Mouse (Mus musculus) lung, adult 2 months (tissue): ENCODE results near the gene Cbll1.

ENCODE experiments used
- CTCF ChIP-seq: fragments of 200-500 bp; IDR thresholded peaks from 2 replicates; pipeline ENCODE4 v1.5.1; 2011; ENCODE audit warnings: mild to moderate bottlenecking, low read length, control low read depth; ENCODE audit not compliant: insufficient read depth
- POLR2A ChIP-seq: fragments of 200-500 bp; IDR thresholded peaks from 2 replicates; pipeline ENCODE4 v1.6.1; 2011; ENCODE audit warnings: low read depth, mild to moderate bottlenecking, control low read depth, low read length, borderline replicate concordance; ENCODE audit errors: extremely low read depth

DNA sequence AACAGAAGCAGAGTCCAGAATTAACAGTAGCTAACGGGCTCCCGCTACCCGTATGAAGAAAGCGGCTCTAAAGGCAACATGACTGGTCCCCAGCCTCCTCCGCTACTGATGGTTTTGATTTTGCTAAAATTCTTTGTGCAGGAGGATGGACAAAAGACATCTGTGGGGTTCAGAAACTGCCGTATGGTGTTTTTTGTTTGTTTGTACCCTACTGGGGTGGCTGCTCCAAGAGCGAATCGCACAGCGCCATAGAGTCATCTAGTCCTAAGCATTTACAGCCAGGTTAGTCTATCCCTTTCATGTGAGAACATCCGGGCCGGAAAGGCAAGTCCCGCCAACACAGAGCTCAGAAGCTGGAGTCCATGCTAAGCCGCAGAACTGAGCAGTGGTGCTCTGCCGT, 32.6 kb upstream of the Cbll1 start:
- TF ChIP-seq CTCF (no peak), POLR2A (no peak)
